Mouse (Mus musculus): ENCODE data around the gene Zfp652. TPM values are rescaled to one million over a fixed set of nuclear protein-coding genes. Genes with fewer than 3 reads are reported as not detected.

Gene Zfp652
- total and polyA plus RNA-seq, 3 experiments: 3.0 to 9.8 (median 6.2) TPM

GRCm38 (mm10) chr11:95714411-95714810, 1.9 kb downstream of the Zfp652 start:
- TF ChIP-seq PAX5 (IDR thresholded peaks at IDR 0.05; ENCODE audit: low read length) (no peak), ZC3H11A (IDR thresholded peaks at IDR 0.05; ENCODE audit: low read depth, low read length) (no peak), CHD2 (IDR thresholded peaks at IDR 0.05; ENCODE audit: low read length) (no peak), POLR2A (IDR thresholded peaks at IDR 0.05; ENCODE audit: low read depth, low read length) (no peak), SMC3 (IDR thresholded peaks at IDR 0.05; ENCODE audit: low read depth, low read length) (no peak), EP300 (IDR thresholded peaks at IDR 0.05; ENCODE audit: low read length) (no peak), RAD21 (IDR thresholded peaks at IDR 0.05; ENCODE audit: low read depth, low read length) (no peak), MAFK (IDR thresholded peaks at IDR 0.05; ENCODE audit: insufficient replicate concordance, low read length) (no peak), RCOR1 (conservative IDR thresholded peaks at IDR 0.05; ENCODE audit: low read depth, low read length) (no peak), NELFE (IDR thresholded peaks at IDR 0.05; ENCODE audit: low read depth, low read length) (no peak), HCFC1 (IDR thresholded peaks at IDR 0.05; ENCODE audit: low read depth, low read length) (no peak), ZKSCAN1 (IDR thresholded peaks at IDR 0.05; ENCODE audit: borderline replicate concordance, low read depth, low read length) (no peak), ETS1 (conservative IDR thresholded peaks at IDR 0.05; ENCODE audit: low read depth, low read length) (no peak), KAT2A (IDR thresholded peaks at IDR 0.05; ENCODE audit: insufficient replicate concordance, low read length) (no peak), UBTF (IDR thresholded peaks at IDR 0.05; ENCODE audit: low read depth, low read length) (no peak), MEF2A (IDR thresholded peaks at IDR 0.05; ENCODE audit: borderline replicate concordance, low read depth, low read length) (no peak), JUN (IDR thresholded peaks at IDR 0.05; ENCODE audit: insufficient read depth, low read depth, low read length) (no peak), CHD1 (IDR thresholded peaks at IDR 0.05; ENCODE audit: low read depth, low read length) (no peak), ELF1 (IDR thresholded peaks at IDR 0.05; ENCODE audit: low read depth, low read length) (no peak)
- Histone ChIP-seq H3K27me3 (replicated peaks) (peaks cover 2% of the 10 kb centered on the region), H3K9me3 (replicated peaks; ENCODE audit: low read length) (no peaks in the 10 kb centered on the region), H3K36me3 (replicated peaks in 1 of 2; ENCODE audit: control insufficient read depth in 1 of 2, insufficient read depth in 1 of 2, low read length in 1 of 2) (peaks cover 0 to 4% of the 10 kb centered on the region in 2 experiments), H3K4me1 (ENCODE audit: control insufficient read depth in 1 of 2, insufficient read depth in 2 of 2) (peaks cover 6 to 33% of the 10 kb centered on the region in 2 experiments; a peak in 3 of 4 replicates), H3K4me2 (ENCODE audit: insufficient read depth, low read depth, poor library complexity, severe bottlenecking) (peak overlapping the region; percentile 99), H3K9ac (ENCODE audit: insufficient read depth, low read depth) (peak overlapping the region; percentile 89), H3K4me3 (replicated peaks in 1 of 3; ENCODE audit: low read depth in 2 of 3, low read length in 2 of 3, poor library complexity in 1 of 3) (peak overlapping the region; percentile 89 to 92 (median 90)), H3K79me2 (replicated peaks; ENCODE audit: control insufficient read depth, extremely low read depth, insufficient read depth, poor library complexity, severe bottlenecking) (peaks cover 28% of the 10 kb centered on the region), H3K27ac (ENCODE audit: insufficient read depth, low read depth) (no peak overlapping the region)
- DNase-seq (ENCODE audit: extremely low read depth): no peak
- dilution Hi-C loops (cut with MboI; ENCODE audit: extremely low pct_ligation_motif_present, extremely low pct_unique_long_range_greater_than_20kb, low sequenced_read_pairs): no loop called here
- in situ Hi-C loops (cut with MboI; ENCODE audit: low pct_ligation_motif_present, low pct_unique_long_range_greater_than_20kb, low sequenced_read_pairs): no loop called here

- TF ChIP-seq BHLHE40 (IDR thresholded peaks at IDR 0.05; ENCODE audit: low read depth, low read length) (0 out of 2 replicates have a peak, but pooled peaks have one; percentile 7), NRF1 (IDR thresholded peaks at IDR 0.05; ENCODE audit: low read depth, low read length) (no peak)
- Histone ChIP-seq H3K9ac (ENCODE audit: insufficient read depth, low read depth) (no peak overlapping the region), H3K79me2 (replicated peaks; ENCODE audit: control insufficient read depth, extremely low read depth, insufficient read depth, poor library complexity, severe bottlenecking) (peaks cover 31% of the 10 kb centered on the region), H3K4me2 (ENCODE audit: insufficient read depth, low read depth, poor library complexity, severe bottlenecking) (no peak overlapping the region), H3K9me3 (replicated peaks; ENCODE audit: low read length) (no peaks in the 10 kb centered on the region), H3K4me1 (ENCODE audit: control insufficient read depth in 1 of 2, insufficient read depth in 2 of 2) (peaks cover 6 to 35% of the 10 kb centered on the region in 2 experiments; a peak in 3 of 4 replicates), H3K4me3 (replicated peaks in 1 of 3; ENCODE audit: low read depth in 2 of 3, low read length in 2 of 3, poor library complexity in 1 of 3) (no peak overlapping the region), H3K27me3 (replicated peaks) (no peaks in the 10 kb centered on the region), H3K27ac (ENCODE audit: insufficient read depth, low read depth) (no peak overlapping the region), H3K36me3 (replicated peaks in 1 of 2; ENCODE audit: control insufficient read depth in 1 of 2, insufficient read depth in 1 of 2, low read length in 1 of 2) (peaks cover 0 to 6% of the 10 kb centered on the region in 2 experiments)
- in situ Hi-C loops (cut with MboI; ENCODE audit: low pct_ligation_motif_present, low pct_unique_long_range_greater_than_20kb, low sequenced_read_pairs) (no loop called here), dilution Hi-C loops (cut with MboI; ENCODE audit: extremely low pct_ligation_motif_present, extremely low pct_unique_long_range_greater_than_20kb, low sequenced_read_pairs) (no loop called here)
- DNase-seq (ENCODE audit: extremely low read depth): no peak
Measured at GRCm38 (mm10) chr11:95716136-95716535, 3.7 kb downstream of the Zfp652 start.

Measured in CH12.LX (cell line).